Mouse (Mus musculus) kidney, embryonic 15.5 days (tissue): ENCODE data around the gene Hsp90ab1. TPM values are rescaled to one million over a fixed set of nuclear protein-coding genes. Genes with fewer than 3 reads are reported as not detected.

Experiments used
- polyA plus RNA-seq: library from polyadenylated mRNA; unstranded; fragments of >200 nt; fragmentation: Nextera tagmentation; extraction: Ambion mirVana; gene quantifications from 2 replicates; pipeline ENCODE4 v1.2.1, GENCODE M21; 2015

Hsp90ab1 gene
- polyA plus RNA-seq, 1 experiment from 2014 or later: 1,940 TPM

Other genes starting within 250 kb of the Hsp90ab1 start
- 67.0 and 67.6 TPM in 2 replicates for gene Cdc5l, start 139.5 kb downstream of the Hsp90ab1 start, polyA plus RNA-seq
- 0.29 and 0.48 TPM in 2 replicates for gene Spats1, start 97.9 kb downstream of the Hsp90ab1 start, polyA plus RNA-seq
- gene Aars2, start 66.4 kb downstream of the Hsp90ab1 start, polyA plus RNA-seq: 21.7 and 24.6 TPM in 2 replicates
- 0.14 and 0.22 TPM in 2 replicates for gene Tcte1, start 49.8 kb downstream of the Hsp90ab1 start, polyA plus RNA-seq
- gene Tmem151b, start 23.6 kb downstream of the Hsp90ab1 start, polyA plus RNA-seq: 3.1 and 3.4 TPM in 2 replicates
- gene Nfkbie, start 17.6 kb downstream of the Hsp90ab1 start, polyA plus RNA-seq: 5.3 and 5.7 TPM in 2 replicates
- 142 TPM in 2 replicates for gene Slc35b2, start 9.4 kb downstream of the Hsp90ab1 start, polyA plus RNA-seq
- 100 and 102 TPM in 2 replicates for gene Slc29a1, start 26.3 kb upstream of the Hsp90ab1 start, polyA plus RNA-seq
- gene Mymx, start 28.8 kb upstream of the Hsp90ab1 start, polyA plus RNA-seq: 5.7 and 6.3 TPM in 2 replicates
- gene Capn11, start 86.1 kb upstream of the Hsp90ab1 start, polyA plus RNA-seq: 0.57 and 0.87 TPM in 2 replicates
- 144 and 152 TPM in 2 replicates for gene Mrpl14, start 113.1 kb upstream of the Hsp90ab1 start, polyA plus RNA-seq
- 35.3 and 39.4 TPM in 2 replicates for gene Tmem63b, start 113.6 kb upstream of the Hsp90ab1 start, polyA plus RNA-seq
- gene 1600014C23Rik, start 160.6 kb upstream of the Hsp90ab1 start, polyA plus RNA-seq: 0.68 TPM in 1 of 2 replicates, not detected in the other